Mouse (Mus musculus) liver, adult (tissue): ENCODE results near the gene Scaf1.

ENCODE experiments used
- GATA4 ChIP-seq: IDR thresholded peaks from 2 replicates; pipeline ENCODE4 v1.6.1; 2014; ENCODE audit warnings: mild to moderate bottlenecking, low read length; ENCODE audit not compliant: insufficient replicate concordance

Scaf1 gene

GRCm38 (mm10) chr7:44985595-44986191, 30.5 kb downstream of the Scaf1 start:
- no peak for TF ChIP-seq GATA4

DNA sequence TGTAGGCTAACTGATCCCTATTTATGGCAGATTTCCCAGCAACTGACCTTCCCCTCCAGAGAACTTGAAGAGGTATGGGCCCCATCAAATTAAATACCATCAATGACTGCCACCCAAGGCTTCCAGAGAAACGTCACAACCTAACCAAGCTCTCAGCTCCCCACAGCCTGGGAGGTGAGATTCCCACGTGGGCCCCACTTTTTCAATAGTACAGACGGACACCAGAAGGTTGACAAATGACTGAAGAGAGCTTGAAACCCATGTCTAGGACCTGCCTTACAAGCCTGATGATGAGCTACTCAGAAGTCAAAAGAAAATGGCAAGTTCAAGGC, 31.4 kb downstream of the Scaf1 start:
- TF ChIP-seq GATA4, result no peak

DNA sequence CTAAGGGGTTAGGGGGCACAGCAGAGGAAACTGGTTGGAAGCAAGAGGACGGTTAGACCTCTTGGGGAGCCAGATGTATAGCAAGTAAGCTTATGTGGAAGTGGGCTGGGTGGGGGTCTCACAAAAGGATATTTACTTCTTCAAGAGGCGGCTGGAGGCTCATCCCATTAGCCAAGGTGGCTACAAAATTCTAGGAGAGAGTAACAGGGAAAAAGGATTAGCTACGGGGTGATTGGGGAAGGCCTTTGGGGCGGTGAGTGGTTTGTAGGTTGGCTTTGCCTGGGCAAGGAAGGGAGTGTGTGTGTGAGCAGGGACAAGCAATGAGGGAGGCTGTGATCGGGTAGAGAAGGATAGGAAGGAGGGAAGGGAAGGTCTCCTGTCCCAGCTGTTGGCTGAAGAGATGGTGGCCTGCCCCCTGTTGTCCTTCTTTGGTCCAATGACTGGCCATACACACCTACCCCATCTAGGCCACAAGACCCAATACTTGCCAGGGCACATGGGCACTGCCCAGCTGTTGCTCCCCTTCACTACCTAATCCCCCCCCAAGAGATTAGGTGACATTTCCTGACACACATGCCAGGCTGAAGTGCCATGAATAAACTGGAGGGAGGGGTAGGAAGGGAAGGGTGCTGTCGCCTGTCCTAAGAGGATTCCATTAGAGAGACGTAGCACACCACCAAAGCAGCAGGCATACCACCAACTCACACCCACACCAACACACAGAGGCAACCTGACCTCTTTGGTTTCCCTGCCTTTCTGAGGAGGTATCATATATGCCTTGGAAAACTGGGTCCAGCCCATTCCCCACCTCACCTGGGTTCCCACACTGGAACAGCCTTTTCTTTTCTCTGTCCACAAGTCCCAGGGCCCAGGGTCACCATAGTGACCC, 32.0 kb downstream of the Scaf1 start:
- no peak for TF ChIP-seq GATA4

DNA sequence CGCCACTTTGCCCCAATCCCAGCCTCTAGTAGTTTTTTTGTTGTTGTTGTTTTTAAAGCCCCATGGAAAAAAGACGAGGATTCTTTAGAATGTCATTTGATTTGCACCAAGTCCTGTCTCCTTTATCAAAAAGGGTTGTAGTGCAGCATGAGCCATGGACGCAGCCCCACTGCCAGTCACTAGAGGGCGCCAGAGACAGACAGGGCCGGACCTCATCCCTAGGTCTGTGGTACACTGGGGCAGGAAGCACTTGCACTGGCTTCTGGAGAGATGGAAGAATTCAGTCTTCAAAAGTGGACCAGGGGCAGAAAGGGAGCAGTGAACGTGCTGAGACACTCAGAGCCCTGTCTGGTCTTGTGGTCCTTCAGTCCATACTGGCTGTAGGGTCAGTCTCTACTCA, 33.1 kb downstream of the Scaf1 start:
- no peak for TF ChIP-seq GATA4

- TF ChIP-seq GATA4, result no peak
Observed at GRCm38 (mm10) chr7:44981539-44981938, 34.6 kb downstream of the Scaf1 start.

DNA sequence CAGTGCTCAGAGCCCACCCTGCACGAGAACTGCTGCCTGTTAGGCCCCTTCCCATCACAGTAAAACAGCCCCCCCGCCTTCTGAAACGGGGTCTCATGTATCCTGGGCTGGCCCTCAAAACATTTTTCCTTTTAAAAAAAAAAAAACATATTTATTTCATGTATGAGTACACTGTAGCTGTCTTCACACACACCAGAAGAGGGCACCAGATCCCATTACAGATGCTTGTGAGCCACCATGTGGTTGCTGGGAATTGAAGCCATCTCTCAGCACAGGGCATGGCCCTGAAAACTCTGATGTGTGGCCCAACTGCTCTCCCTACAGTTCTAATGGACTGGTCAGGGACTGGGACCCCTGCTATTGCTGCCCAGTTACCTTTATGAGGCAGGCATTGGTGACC, 37.9 kb downstream of the Scaf1 start:
- TF ChIP-seq GATA4, result no peak

DNA sequence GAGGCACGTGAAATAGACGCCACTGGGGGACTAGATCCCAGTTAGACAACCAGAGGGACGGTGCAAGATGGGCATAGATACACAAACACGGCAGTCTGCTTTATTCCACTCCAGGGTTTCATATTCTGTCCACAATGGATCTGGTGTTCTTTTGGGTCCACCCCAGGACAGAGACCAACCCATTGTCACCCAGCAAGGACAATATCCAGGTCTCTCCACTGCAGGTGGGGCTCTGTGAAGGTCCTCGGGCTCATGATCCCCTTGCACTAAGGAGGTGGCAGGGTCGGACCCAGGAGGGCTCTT, 41.1 kb downstream of the Scaf1 start:
- TF ChIP-seq GATA4, result no peak

GRCm38 (mm10) chr7:44974383-44975116, 41.6 kb downstream of the Scaf1 start, which contains the start of gene Cpt1c:
TSS of gene Cpt1c (minus strand) at chr7:44974851.
- no peak for TF ChIP-seq GATA4

DNA sequence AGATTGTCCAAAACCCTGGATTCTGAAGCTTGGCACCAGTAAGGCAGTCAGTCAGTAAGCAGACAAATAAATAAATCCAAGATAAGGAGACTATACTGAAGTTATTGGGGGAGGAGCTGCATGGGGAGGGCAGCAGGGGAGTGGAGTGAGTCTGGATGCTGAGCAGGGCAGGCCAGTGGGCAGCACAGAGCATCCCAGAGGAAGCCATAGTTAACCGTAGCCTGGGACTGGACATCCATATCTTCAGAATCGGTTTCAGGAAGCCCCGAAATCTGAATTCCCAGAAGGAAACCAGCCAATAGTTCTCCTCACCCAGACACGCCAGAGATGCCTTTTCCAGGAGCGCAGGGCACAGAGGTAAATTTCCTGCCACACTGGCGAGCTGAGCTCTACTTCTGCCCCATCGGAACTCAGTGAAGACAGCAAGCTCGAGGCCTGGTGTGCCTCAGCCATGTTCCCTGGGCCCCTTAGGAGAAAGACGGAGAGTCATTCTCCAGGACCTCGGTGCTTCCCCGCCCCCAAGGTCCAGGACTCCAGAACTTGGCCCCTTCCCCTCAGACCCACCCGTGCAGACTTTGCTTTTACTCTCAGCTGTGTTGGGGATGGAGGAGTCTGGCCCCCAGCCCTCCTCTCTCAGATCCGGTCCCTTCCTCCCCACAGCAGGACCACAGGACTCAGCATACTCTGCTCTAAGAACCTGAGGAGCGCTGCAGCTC, 42.6 kb downstream of the Scaf1 start:
- TF ChIP-seq GATA4, result no peak

DNA sequence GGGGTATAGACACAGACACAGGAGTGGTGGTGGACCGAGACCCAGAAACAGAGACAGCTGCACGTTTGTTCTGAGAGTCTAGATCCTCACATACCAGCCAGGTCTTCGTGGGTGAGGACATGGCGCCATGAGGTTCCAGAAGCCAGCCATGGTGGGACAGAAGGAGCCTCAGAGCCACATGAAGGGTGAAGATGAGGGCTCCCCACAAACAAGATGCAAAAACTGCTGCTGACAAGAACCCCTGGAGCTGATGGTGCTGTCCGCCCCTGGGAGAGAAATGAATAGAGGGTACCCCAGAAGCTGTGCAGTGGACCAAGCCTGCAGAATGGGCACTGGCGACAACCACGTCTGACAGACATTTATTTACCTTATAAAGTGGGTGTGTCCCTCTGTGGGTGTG, 45.0 kb downstream of the Scaf1 start:
- TF ChIP-seq GATA4, result no peak

GRCm38 (mm10) chr7:44970231-44970691, 45.9 kb downstream of the Scaf1 start:
- no peak for TF ChIP-seq GATA4

- no peak for TF ChIP-seq GATA4
Observed at GRCm38 (mm10) chr7:44966638-44967037, 49.5 kb downstream of the Scaf1 start.

GRCm38 (mm10) chr7:44965975-44966374, 50.2 kb downstream of the Scaf1 start:
- no peak for TF ChIP-seq GATA4

DNA sequence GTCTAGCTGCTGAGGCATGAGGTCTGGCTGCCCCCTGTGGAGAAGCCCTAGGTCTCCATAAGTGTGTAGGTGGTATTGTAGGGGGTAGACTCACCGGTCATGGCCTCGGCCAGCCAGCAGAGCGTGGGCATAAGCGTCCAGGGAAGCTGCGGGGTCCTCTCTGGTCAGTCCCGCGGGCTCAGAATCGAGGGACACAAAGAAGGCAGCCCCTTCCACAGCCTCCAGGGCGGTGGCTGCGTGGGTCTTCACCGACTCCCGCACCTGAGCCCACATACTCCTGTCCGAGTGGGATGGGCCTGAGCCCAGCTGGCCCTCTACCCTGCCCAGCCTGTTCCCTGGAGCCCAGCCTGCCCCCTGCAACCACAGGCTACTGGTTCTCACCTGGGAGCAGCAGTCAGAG, 51.2 kb downstream of the Scaf1 start:
- no peak for TF ChIP-seq GATA4

GRCm38 (mm10) chr7:44962831-44963230, 53.3 kb downstream of the Scaf1 start:
- no peak for TF ChIP-seq GATA4
